Mouse (Mus musculus): ENCODE results near the gene Rcan2. TPM values are rescaled to one million over a fixed set of nuclear protein-coding genes. Genes with fewer than 3 reads are reported as not detected.

The Rcan2 gene
- polyA plus RNA-seq, 1 experiment from 2014 or later, result 57.7 TPM

Other genes with a start within 250 kb of the Rcan2 start
- 19.2 and 20.5 TPM in 2 replicates for gene Pla2g7, start 233.3 kb upstream of the Rcan2 start, polyA plus RNA-seq (2014; fragmentation: Nextera tagmentation; extraction: Ambion mirVana)
- 0.04 TPM in 1 of 2 replicates, not detected in the other for gene Tdrd6, start 171.1 kb upstream of the Rcan2 start, polyA plus RNA-seq (2014; fragmentation: Nextera tagmentation; extraction: Ambion mirVana)
- 14.2 and 15.7 TPM in 2 replicates for gene Slc25a27, start 134.1 kb upstream of the Rcan2 start, polyA plus RNA-seq (2014; fragmentation: Nextera tagmentation; extraction: Ambion mirVana)
- 48.7 and 51.5 TPM in 2 replicates for gene Cyp39a1, start 133.9 kb upstream of the Rcan2 start, polyA plus RNA-seq (2014; fragmentation: Nextera tagmentation; extraction: Ambion mirVana)

All from heart, embryonic 14.5 days (tissue).